Mouse (Mus musculus): Measurements from ENCODE around the gene Otud7a.

The Otud7a gene

DNA sequence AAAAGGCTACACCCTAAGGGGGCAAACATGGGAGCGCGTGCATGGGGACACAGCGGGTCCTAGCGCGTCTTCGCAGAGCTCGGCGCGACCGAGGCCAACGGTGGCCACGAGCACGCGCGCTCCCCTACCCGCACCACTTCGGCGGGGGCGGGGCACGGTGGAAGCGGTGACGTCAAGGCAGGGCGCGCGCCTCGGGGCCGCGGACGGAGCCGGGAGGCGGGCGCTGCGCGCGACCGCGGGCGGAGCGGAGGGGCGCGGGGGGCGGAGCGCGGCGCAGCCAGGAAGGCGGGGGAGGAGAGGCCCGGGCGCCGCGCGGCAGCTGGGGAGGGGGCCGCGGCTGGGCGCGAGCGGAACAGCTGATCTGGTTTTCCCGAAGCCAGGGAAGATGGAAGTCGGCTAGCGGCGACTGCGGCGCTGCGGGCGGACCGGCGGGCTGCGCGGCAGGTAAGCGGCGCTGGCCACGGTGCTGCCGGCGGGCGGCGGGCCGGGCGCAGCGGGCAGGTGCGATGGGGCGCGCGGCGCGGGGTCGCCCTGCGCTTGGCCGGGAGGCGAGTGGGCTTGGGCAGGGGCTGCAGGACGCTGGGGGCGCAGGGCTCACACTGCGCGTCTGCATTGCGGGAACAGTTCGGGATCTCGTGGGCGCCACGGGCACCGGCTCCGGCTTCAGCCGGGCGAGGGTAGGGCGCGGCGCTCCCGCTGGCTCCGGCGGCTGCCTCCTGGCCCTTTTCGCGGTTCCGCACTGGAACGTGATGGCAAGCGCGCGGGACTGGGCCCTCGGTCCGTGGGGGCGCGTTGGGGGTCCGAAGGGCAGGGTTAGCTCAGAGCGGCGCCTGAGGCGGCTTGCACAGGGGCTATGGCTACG, at the start of gene Otud7a:
Otud7a (plus strand) TSS at position 268 of the 862 bp plus-strand sequence.
- DNase-seq (ENCODE audit: low spot score in 2 of 2), result peak; percentile 93 to 94

DNA sequence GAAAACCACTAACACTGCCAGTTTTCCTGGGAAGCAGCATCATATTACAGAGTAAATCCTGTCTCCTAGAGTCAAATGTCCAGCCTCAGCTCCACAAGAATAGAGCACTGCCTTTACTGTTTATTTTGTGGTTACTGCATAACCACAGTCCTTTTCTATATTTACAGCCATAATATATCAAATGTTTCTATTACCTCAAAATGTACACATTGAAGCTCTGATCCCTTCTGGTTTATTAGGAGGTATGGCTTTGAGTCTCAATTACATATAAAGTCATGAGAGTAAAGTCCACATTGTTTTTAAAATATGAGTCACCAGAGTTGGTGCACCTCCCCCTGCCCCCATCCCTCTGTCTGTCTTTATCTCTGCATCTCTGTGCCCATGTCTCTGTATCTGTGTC, 38.6 kb upstream of the Otud7a start:
- DNase-seq (ENCODE audit: low spot score in 2 of 2), result no peak

DNA sequence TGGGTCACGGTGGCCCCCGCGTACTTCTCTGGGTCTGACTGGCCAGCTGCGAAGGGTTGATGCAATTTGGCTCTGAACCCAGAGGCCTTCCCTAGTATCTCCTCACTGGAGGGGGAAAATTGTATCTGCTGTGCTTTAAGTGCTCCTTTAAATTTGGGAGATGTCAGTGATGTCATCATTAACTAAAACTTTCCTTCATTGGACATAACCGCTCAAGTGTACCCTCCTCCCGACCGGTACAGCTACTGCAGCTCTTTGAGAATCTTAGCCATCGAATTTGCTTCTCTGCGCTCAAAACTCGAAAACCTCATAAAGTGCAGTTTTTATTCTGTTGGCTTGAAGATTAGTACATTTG, 772 bp downstream of the Otud7a start:
- DNase-seq (ENCODE audit: low spot score in 2 of 2), result no peak

DNA sequence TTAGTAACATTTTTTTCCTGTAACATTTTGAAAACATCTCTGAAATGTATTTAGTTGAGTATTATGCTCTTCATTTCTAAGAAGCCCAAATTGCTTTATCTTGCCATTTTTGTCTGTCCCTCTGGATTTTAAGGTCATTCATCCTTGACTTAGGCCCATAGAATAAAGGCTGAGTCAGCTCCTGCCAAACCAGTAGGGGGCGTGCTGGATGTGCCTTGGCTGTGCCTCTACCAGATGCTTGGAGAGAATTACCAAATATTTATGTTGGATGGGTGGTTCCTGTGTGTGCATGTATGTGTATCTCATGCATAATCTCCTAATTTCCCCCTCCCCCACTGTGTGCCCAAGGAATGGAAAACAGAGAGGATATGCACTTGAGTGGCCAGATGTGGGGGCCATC, 2.4 kb downstream of the Otud7a start:
- DNase-seq (ENCODE audit: low spot score in 2 of 2), result no peak

DNA sequence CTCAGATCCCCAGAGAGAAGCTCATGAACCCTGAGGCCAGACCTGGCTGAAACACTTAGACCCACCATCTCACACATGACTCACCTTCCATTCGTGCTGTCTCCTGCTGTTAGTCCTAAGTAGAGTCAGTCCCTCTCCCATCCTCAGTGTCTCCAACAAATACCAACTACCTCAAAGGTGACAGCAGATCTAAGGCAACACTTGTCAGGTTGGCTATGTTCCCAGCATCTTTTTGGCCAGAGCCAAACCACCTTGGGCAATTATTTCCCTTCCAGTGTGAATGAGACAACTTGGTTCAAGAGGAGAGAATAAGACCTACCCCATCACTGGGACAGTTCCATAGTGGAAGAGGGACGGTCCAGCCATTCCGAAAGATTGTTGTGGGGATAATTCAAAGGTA, 10.7 kb downstream of the Otud7a start:
- no peak for DNase-seq (ENCODE audit: low spot score in 2 of 2)

DNA sequence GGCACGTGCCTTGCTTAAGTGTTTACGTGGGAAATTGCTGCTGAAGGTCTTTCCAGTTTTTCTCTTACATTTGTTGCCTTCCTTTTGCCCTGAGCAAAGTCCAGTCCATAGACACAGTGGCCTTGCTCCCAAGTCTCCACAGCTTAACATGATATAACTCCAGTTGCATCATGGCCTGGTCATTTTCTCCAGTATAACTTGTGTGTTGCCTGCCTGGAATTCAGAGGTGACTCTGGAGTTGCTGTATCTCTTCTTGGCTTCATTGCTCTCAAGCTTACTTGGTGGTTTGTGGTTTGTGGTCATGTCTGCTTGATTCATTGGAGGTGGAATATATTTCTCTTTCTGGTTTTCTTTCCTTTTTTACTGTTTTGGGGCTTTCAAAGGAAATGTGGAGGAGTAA, 17.7 kb downstream of the Otud7a start:
- no peak for DNase-seq (ENCODE audit: low spot score in 2 of 2)

DNA sequence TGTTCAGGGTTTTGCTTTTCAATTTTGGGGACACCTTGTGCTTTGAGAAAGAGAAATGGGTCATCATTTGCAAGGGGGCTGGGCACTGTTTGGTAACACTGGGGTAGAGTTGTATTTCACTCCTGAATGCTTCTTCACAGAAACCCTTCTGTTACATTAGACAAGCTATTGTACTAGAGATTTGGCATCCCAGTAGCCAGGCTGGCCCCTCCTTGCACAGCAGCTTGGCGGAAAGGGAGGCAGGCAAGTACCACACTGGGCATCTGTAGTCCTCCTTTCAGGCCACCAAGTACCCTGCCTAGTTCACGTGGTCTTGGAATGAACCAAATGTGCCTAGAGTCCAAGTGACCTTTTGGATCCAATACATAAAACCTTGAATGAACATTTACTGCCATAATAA, 18.1 kb downstream of the Otud7a start:
- no peak for DNase-seq (ENCODE audit: low spot score in 2 of 2)

DNA sequence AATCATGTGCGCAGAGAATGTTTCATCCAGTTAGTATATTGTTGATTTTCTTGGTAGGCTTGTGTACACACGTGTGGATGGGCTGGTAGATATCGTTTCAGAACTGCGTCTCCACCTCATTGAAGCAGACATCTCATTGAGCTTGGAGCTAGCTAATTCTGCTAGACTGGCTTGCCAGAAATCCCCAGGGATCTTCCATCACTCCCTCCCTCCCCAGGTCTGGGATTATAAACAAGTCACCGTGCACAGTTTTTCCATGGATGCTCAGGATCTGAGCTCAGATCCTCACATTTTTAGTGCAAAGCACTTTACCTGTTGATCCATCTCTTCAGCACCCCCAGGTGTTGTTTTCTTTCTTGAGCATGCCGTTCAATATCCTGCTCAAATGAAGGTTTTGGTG, 22.2 kb downstream of the Otud7a start:
- no peak for DNase-seq (ENCODE audit: low spot score in 2 of 2)

DNA sequence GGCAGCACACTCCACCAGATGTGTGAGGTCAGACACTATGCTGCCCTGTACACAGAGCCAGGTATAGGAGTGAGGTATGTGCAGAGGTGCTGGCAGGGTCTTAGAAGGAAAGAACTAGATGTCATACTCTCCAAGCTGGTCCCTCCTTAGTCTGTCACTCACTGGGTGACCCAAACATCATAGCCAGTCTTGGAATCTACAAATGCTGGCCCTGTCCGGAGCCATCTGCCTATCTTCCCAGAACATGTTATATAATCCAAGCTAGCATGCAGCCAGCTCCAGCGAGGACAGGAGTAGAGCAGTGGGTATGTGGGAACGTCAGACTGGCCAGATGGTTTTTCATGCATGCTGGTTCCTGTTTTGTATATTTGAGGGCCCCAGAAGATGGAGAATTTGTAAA, 23.7 kb downstream of the Otud7a start:
- DNase-seq (ENCODE audit: low spot score in 2 of 2), result no peak

DNA sequence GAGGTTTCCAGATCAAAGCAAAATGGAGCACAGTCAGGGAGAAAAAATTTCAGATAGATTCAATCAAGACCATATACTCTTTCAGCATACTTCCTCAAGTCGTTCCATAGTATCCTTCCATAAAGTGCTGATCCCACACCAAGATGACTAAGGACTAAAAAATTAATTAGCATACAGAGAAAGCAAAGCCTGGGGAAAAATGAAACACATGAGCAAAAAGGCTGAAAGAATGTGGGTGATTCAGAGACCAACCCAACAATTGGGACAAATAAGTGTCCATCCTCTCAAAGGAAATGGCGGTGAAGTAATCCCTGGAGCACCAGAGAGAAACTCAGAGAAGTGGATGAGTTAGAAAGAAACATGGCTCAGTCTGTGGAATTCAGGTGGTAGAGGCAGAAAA, 38.5 kb downstream of the Otud7a start:
- DNase-seq (ENCODE audit: low spot score in 2 of 2), result no peak

DNA sequence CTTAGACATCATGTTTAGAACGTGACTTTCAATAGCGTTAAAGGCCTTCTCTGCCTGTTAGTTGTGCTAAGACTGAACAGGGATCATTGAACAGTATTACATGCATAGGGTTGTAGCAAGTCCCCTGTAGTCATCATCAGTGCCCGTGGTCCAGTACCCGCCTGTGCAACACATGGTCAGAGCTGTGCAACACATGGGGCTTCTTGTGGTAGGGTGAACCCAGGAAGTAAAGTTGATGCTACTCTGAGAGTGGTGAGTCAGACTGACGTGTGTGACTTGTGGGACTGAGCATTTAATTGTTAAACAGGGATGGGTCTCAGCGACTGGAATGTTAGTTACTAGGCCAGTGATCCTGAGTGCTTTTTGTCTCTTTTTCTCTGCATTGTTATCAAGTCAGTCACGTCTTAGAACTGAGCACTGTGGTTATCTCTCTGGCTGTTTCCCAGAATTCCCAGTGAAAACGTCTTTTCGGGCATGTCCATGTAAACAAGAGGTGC, 52.5 kb downstream of the Otud7a start:
- DNase-seq (ENCODE audit: low spot score in 2 of 2), result no peak

DNA sequence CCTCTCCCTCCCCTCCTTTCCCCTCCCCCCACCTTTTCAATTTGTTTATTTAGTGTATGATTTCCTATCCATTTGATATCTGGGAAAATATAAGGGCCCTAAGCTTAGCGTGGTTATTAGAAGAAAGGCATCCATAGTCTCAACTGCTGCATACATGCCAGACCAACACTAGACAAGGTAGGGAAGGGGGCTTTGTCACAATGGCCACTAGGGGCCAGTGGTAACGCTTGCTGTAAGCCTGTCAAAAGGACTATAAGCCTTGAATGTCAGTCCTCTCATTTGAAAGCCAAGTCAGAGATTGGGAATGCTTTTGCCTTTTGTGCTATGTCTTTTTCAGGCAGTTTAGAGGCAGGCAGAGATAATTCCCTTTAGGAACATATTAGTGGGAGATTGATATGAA, 59.7 kb downstream of the Otud7a start:
- DNase-seq (ENCODE audit: low spot score in 2 of 2), result no peak

DNA sequence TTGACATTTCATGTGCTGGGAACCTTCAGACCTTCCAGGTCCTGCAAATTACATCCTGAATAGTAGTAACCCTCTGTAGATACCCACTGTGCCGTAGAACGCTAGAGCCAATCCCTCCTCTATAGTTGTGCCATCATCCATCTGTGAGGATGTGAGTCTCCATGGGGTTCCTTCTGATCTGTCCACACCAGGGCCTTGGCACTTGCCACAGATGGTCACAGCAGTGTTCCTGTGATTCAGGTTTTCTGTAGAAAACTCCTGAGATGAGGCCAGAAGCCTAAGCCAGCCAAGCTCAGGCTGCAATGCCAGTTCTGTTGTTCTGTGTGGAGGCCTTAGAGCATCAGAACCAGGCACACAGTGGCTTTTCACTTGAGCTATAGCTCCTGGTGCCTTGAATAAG, 63.5 kb downstream of the Otud7a start:
- DNase-seq (ENCODE audit: low spot score in 2 of 2), result no peak

DNA sequence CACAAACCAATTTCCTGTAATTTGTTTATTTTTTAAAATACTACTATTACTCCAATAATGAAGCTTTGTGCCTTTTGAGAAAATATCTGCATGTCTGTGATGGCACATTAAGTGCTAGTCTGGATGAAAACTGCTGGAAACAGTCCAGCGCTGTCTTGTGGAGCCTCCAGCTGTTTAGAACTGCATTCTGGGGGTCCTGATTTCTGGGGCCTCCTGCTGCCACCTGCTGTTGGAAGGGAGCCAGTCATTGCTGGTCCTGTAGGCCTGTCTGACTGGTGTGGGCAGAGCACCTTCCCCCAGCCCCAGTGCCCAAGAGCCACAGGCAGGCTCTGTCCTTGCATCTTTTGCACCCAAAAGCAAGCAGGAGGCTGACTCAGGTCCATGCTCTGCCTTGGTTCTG, 65.3 kb downstream of the Otud7a start:
- DNase-seq (ENCODE audit: low spot score in 2 of 2), result peak; percentile 63 to 66

DNA sequence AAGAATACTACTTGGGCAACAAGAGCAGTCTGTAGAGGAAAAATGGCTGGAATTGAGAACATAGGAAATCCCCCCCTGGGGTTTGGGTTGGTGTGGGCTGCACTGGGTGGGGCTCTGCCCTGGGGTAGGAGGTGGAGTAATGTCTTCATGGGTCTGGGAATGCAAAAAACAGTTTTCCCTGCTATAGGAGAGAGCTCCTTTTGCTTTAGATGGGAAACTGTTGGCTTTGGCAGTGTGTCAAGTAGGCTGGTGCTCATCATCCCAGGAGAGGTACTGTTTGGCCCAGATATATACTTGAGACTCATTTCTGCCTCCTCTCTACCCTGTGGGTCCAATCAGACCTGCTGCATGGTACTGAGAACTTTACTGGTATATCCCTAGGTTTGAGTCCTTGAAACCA, 66.9 kb downstream of the Otud7a start:
- DNase-seq (ENCODE audit: low spot score in 2 of 2), result no peak

DNA sequence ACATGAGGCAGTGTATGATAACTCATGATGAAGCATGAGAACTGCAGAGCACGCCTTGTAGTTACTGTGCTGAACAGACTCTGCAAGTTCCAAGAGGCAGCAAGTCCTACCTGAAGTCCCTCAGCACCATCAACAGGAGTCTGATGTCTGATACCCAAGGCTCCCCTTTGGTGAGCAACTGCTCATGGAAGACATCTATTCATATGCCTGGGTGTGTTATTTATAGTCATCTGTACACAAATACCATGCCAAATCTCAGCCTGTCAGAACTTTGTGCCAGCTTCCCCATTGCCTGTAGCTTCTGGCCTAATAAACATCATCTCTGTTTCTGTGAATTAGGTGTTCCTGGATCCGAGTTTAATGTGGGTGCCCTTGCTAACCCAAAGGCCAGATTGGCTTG, 68.0 kb downstream of the Otud7a start:
- DNase-seq (ENCODE audit: low spot score in 2 of 2), result no peak

DNA sequence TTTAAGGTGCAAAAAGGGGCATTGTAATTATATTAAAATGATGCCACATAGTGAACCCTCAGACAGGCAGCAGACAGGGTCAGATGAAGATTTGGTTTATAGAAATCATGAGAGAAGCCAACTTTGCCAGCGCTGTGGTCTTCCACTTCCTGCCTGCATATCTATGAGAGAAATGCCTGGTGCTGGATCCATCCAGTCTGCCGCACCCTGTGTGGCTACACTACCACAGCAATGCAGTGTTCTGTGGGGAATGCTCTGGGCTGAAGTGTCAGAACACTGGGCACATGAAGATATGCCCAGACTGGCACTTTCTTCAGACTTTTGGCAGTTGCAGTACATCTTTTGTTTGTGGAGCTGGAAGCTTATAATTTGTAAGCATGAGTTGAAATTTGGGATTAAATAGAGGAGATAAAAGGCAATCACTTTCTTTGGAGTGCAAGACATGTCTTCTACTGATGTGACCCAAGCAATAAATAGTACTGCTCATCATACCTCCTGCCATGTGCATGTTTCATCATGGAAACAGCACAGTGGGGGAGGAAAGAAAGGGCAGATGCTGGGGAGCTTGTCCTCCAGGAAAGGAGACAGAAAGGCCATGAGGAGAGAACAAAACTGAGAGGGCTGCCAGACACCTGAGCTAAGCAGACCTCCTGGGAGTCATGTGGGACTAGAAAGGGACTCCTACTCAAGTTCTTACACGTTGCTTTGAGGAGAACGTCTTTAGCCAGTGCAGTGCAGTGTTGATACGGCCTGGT, 71.8 kb downstream of the Otud7a start:
- DNase-seq (ENCODE audit: low spot score in 2 of 2), result no peak

DNA sequence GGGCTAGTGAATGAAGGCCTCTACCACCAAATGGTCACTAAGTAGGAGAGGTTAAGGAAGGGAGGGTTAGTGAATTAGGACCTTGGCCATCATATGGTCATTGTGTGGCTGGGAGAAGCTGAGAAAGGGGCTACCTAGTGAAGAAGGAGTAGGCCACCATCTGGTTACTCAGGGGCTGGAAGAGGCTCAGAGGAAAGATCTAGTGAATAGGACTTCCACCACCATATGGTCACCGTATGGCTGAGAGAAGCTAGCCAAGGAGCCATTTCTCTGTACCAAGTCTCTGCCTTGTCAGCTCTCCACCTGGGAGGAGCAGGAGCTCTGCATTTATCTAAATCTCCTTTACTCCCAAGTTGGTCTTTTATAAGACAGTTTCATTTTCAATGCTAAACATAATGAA, 75.7 kb downstream of the Otud7a start:
- DNase-seq (ENCODE audit: low spot score in 2 of 2), result no peak

DNA sequence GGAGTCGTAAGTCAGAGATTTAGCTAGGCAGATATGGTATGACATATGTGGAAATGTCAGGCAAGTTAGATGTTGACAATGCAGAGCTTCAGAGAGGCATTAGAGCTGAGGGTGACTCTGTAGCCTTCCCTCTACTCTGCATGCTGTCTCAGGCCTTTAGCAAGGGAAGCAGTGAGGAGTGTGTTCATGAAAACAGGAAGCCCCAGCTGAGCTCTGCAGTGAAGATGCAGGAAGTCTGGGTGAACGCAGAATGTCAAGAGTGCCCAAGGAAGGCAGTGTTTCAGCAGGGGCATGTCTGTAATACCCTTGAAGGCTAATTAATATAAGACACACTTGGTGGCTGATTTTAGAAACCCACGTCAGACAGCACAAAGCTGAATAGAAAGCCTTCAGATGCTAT, 77.9 kb downstream of the Otud7a start:
- DNase-seq (ENCODE audit: low spot score in 2 of 2), result no peak

DNA sequence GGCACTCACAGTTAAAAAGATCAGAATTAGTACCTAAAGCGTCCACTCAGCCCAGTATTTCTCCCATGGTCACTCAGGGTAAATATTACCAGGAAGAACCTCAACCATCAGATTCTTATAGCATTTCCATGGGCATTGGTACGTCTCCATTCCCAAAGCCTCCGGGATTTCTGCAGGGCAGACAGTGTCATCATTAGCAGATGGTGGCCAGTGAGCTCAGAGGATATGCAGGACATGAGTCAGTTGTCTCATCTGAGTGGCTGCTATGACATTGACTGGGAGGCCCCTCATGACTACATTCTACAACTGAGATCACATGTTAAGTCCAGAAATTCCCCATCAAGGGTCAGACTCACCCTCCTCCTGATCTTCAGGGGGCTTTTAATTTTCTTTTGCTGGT, 78.5 kb downstream of the Otud7a start:
- no peak for DNase-seq (ENCODE audit: low spot score in 2 of 2)

DNA sequence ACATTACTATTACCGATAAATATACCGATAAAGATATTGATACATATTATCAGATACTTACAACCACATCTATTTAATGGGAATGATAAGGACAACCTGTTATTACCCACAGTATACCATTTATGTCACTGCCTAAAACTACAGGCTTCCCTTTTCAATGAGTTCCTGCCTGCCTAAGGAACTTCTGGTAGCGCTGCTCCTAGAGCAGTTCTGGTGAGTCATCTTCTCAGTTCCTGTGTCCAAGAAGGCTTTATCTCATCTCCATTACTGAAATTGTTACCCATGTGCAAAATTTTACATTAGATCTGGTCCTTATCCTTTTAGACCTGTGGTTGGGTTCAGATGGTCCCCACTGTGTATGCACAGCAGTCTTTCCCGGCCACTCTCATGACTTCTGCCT, 95.7 kb downstream of the Otud7a start:
- no peak for DNase-seq (ENCODE audit: low spot score in 2 of 2)

DNA sequence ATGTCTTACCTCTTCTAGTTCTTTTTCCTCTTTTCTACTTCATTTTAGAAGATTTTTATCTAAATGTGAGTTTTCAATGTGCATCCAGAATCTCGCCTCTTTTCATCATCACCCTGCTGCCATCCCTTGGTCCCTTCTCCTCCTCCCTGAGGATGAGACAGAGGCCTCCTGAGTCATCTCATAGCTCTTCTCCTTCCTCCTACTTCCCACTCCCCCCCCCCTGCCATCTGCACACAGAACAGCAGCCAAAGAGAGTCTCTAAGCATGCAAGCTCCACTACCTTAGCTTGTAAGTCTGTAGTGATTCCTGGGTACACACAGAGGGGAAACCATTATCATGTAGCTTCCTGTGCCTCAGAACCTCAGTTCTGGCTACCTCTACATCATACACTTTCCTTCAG, 109.9 kb downstream of the Otud7a start:
- peak; percentile 32 to 45 for DNase-seq (ENCODE audit: low spot score in 2 of 2)

DNA sequence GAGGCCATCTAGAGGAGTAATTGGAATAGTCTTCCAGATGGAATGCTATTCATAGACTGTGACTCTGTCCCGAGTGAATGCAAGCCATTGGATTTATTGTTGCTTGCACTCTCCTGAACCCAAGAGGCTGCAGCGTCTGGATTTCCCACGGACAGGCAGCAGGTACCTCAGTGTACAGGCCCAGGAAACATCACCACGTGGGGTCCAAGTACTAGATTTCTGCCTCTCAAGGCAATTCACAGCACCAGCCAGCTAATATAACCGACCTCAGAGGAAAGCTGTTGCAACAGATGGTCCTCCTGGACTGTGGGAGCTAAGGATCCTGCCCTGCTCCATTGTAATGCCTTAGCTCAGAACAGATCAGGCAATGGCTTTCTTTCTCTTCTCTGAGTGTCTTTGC, 111.8 kb downstream of the Otud7a start:
- no peak for DNase-seq (ENCODE audit: low spot score in 2 of 2)
